Mouse (Mus musculus) erythroblast, embryonic 14.5 days (primary cell): ENCODE measurements around the gene Gm49661.

Experiments
- GATA1 ChIP-seq: IDR thresholded peaks from 2 replicates; pipeline ENCODE4 v1.6.1; 2012; ENCODE audit warnings: low read length, inconsistent platforms, mixed read lengths
- TAL1 ChIP-seq: IDR thresholded peaks from 3 replicates; pipeline ENCODE4 v1.6.1; 2012; ENCODE audit warnings: low read length, inconsistent platforms, mixed read lengths

GRCm38 (mm10) chr8:84952612-84953255 lies 16.5 kb downstream of the Gm49661 start:
- TF ChIP-seq GATA1 (no peak), TAL1 (no peak)
